Mouse (Mus musculus) erythroblast, embryonic 14.5 days (primary cell): ENCODE measurements around the gene Gpr157.

Source experiments
- GATA1 ChIP-seq: IDR thresholded peaks from 2 replicates; pipeline ENCODE4 v1.6.1; 2012; ENCODE audit warnings: low read length, inconsistent platforms, mixed read lengths
- TAL1 ChIP-seq: IDR thresholded peaks from 3 replicates; pipeline ENCODE4 v1.6.1; 2012; ENCODE audit warnings: low read length, inconsistent platforms, mixed read lengths

- no peak for TF ChIP-seq GATA1
- no peak for TF ChIP-seq TAL1
Measured at GRCm38 (mm10) chr4:150066706-150067323, 20.4 kb upstream of the Gpr157 start.
